8 mouse cellular contexts compared by ENCODE assay signal in genomic region chr3:90266901-90267775, GRCm38 (mm10). TPM values are rescaled to one million over a fixed set of nuclear protein-coding genes. Genes with fewer than 3 reads are reported as not detected.
A peak's percentile ranks its signal among the peaks of the same experiment; 100 is the strongest.
DNase-seq lines count a peak whose midpoint lies in the region; ATAC-seq and TF ChIP-seq lines count a peak whose summit lies in the region.

No protein-coding gene starts in this region.

- H3K4me1 ChIP-seq in heart, embryonic 10.5 days: peaks cover 30% of the 10 kb centered on the region
- H3K4me1 ChIP-seq in neural tube, embryonic 11.5 days (ENCODE audit: control insufficient read depth, insufficient read depth, low read length): peaks cover 7% of the 10 kb centered on the region
- H3K4me1 ChIP-seq in limb, embryonic 14.5 days (ENCODE audit: control insufficient read depth, insufficient read depth, low read length): 0 out of 2 replicates have a peak, but pooled peaks cover 6% of the 10 kb centered on the region

- ATAC-seq in neural tube, embryonic 11.5 days (ENCODE audit: insufficient read depth, low FRiP score, low TSS enrichment): no peak
- ATAC-seq in limb, embryonic 14.5 days (ENCODE audit: low FRiP score, low read depth): no peak

- H3K9ac ChIP-seq in neural tube, embryonic 11.5 days (ENCODE audit: low read length): no peak overlapping the region
- no peak overlapping the region for H3K9ac ChIP-seq in limb, embryonic 14.5 days (ENCODE audit: low read depth, low read length, severe bottlenecking)

- no peak for TF ChIP-seq POLR2A in limb, embryonic 14.5 days (IDR thresholded peaks at IDR 0.05; ENCODE audit: borderline replicate concordance, extremely low read depth, insufficient read depth, insufficient read length)

- H3K36me3 ChIP-seq in heart, embryonic 10.5 days: peaks cover 62% of the 10 kb centered on the region
- H3K36me3 ChIP-seq in neural tube, embryonic 11.5 days (ENCODE audit: control insufficient read depth, insufficient read depth, low read length): peaks cover 10% of the 10 kb centered on the region
- H3K36me3 ChIP-seq in limb, embryonic 14.5 days (ENCODE audit: control insufficient read depth, insufficient read depth, low read length): peaks cover 59% of the 10 kb centered on the region

- no peaks in the 10 kb centered on the region for H3K9me3 ChIP-seq in heart, embryonic 10.5 days
- no peaks in the 10 kb centered on the region for H3K9me3 ChIP-seq in neural tube, embryonic 11.5 days (ENCODE audit: control insufficient read depth, low read length)
- no peaks in the 10 kb centered on the region for H3K9me3 ChIP-seq in limb, embryonic 14.5 days (ENCODE audit: control insufficient read depth, low read length)

- H3K27me3 ChIP-seq in heart, embryonic 10.5 days (ENCODE audit: insufficient read depth, poor library complexity, severe bottlenecking): no peaks in the 10 kb centered on the region
- no peaks in the 10 kb centered on the region for H3K27me3 ChIP-seq in neural tube, embryonic 11.5 days (ENCODE audit: control insufficient read depth, insufficient read depth, low read length)
- no peaks in the 10 kb centered on the region for H3K27me3 ChIP-seq in limb, embryonic 14.5 days (ENCODE audit: control insufficient read depth, insufficient read depth, low read length)

- DNase-seq in heart, embryonic 10.5 days (ENCODE audit: low spot score): peak; percentile 69
- DNase-seq in heart, adult 18-20 months: no peak
- DNase-seq in neural tube, embryonic 11.5 days (ENCODE audit: low spot score): no peak
- DNase-seq in neural tube, embryonic 10.5 days (ENCODE audit: extremely low spot score, low spot score): no peak
- DNase-seq in limb, embryonic 14.5 days (ENCODE audit: low spot score): no peak
- DNase-seq in thymus, postnatal 14 days: peak; percentile 56
- no peak for DNase-seq in left cerebral cortex, adult 8-10 months (ENCODE audit: low spot score in 2 of 2)
- no peak for DNase-seq in retina, postnatal 1 day

- H3K4me3 ChIP-seq in heart, embryonic 10.5 days: peak overlapping the region; percentile 90
- H3K4me3 ChIP-seq in neural tube, embryonic 11.5 days (ENCODE audit: low read depth, low read length): no peak overlapping the region
- no peak overlapping the region for H3K4me3 ChIP-seq in limb, embryonic 14.5 days (replicated peaks; ENCODE audit: low read length)

- H3K4me2 ChIP-seq in neural tube, embryonic 11.5 days (ENCODE audit: low read depth): peak overlapping the region; percentile 6; the same call in 1 of the 2 replicates
- H3K4me2 ChIP-seq in limb, embryonic 14.5 days (replicated peaks; ENCODE audit: low read depth, low read length, severe bottlenecking): peak overlapping the region; percentile 68

- 89% methylated on average over 20 of the region's 20 CpGs for WGBS in heart, embryonic 10.5 days
- WGBS in neural tube, embryonic 11.5 days: 92% methylated on average over 20 of the region's 20 CpGs
- 94% methylated on average over 20 of the region's 20 CpGs for WGBS in limb, embryonic 14.5 days

- peak overlapping the region; percentile 99 for H3K27ac ChIP-seq in heart, embryonic 10.5 days
- H3K27ac ChIP-seq in neural tube, embryonic 11.5 days (ENCODE audit: low read depth, low read length): no peak overlapping the region
- H3K27ac ChIP-seq in limb, embryonic 14.5 days (replicated peaks; ENCODE audit: low read depth, low read length): no peak overlapping the region

RNA-seq across cellular contexts. Expression of gene Dennd4b, which starts 2.2 kb away (rescaled TPM):
- polyA plus RNA-seq in heart, embryonic 10.5 days (2016; fragmentation: Nextera tagmentation; extraction: Ambion mirVana): 4.6 and 7.0 TPM in 2 replicates
- 10 to 100 TPM; 33.6 to 37.5 TPM for total RNA-seq in heart, adult 18-20 months (2021)
- 4.7 and 6.2 TPM in 2 replicates for polyA plus RNA-seq in neural tube, embryonic 11.5 days (2014; fragmentation: Nextera tagmentation; extraction: Ambion mirVana)
- 21.3 and 25.7 TPM in 2 replicates for polyA plus RNA-seq in limb, embryonic 14.5 days (2012; rRNA removed)
- polyA plus RNA-seq in limb, embryonic 14.5 days (2014; fragmentation: Nextera tagmentation; extraction: Ambion mirVana): 3.6 and 6.4 TPM in 2 replicates
- total RNA-seq in left cerebral cortex, adult 8-10 months (2022): 10 to 100 TPM; 35.2 to 38.6 (median 37.1) TPM

RNA-seq across cellular contexts. Expression of gene Crtc2, which starts 13.2 kb away (rescaled TPM):
- 14.4 and 21.6 TPM in 2 replicates for polyA plus RNA-seq in heart, embryonic 10.5 days (2016; fragmentation: Nextera tagmentation; extraction: Ambion mirVana)
- total RNA-seq in heart, adult 18-20 months (2021): 10 to 100 TPM; 13.4 to 18.0 TPM
- polyA plus RNA-seq in neural tube, embryonic 11.5 days (2014; fragmentation: Nextera tagmentation; extraction: Ambion mirVana): 9.8 and 13.9 TPM in 2 replicates
- polyA plus RNA-seq in limb, embryonic 14.5 days (2012; rRNA removed): 71.8 and 109 TPM in 2 replicates
- 17.5 and 18.1 TPM in 2 replicates for polyA plus RNA-seq in limb, embryonic 14.5 days (2014; fragmentation: Nextera tagmentation; extraction: Ambion mirVana)
- total RNA-seq in left cerebral cortex, adult 8-10 months (2022): 10 to 100 TPM; 33.0 to 41.6 (median 35.8) TPM

RNA-seq across cellular contexts. Expression of gene Slc39a1, which starts 19.2 kb away (rescaled TPM):
- polyA plus RNA-seq in heart, embryonic 10.5 days (2016; fragmentation: Nextera tagmentation; extraction: Ambion mirVana): 51.3 and 79.6 TPM in 2 replicates
- 10 to 100 TPM; 62.0 to 65.5 TPM for total RNA-seq in heart, adult 18-20 months (2021)
- polyA plus RNA-seq in neural tube, embryonic 11.5 days (2014; fragmentation: Nextera tagmentation; extraction: Ambion mirVana): 50.6 and 51.4 TPM in 2 replicates
- 56.8 and 66.4 TPM in 2 replicates for polyA plus RNA-seq in limb, embryonic 14.5 days (2012; rRNA removed)
- polyA plus RNA-seq in limb, embryonic 14.5 days (2014; fragmentation: Nextera tagmentation; extraction: Ambion mirVana): 104 and 111 TPM in 2 replicates
- total RNA-seq in left cerebral cortex, adult 8-10 months (2022): 10 to 100 TPM; 43.0 to 52.8 (median 49.6) TPM

RNA-seq across cellular contexts. Expression of gene Creb3l4, which starts 23.8 kb away (rescaled TPM):
- 2.1 and 2.2 TPM in 2 replicates for polyA plus RNA-seq in heart, embryonic 10.5 days (2016; fragmentation: Nextera tagmentation; extraction: Ambion mirVana)
- total RNA-seq in heart, adult 18-20 months (2021): under 1 TPM in 1 of 2 experiments, not detected in 1; 0.41 TPM
- 3.4 and 4.0 TPM in 2 replicates for polyA plus RNA-seq in neural tube, embryonic 11.5 days (2014; fragmentation: Nextera tagmentation; extraction: Ambion mirVana)
- 6.3 and 6.4 TPM in 2 replicates for polyA plus RNA-seq in limb, embryonic 14.5 days (2012; rRNA removed)
- polyA plus RNA-seq in limb, embryonic 14.5 days (2014; fragmentation: Nextera tagmentation; extraction: Ambion mirVana): 6.7 and 10.0 TPM in 2 replicates
- under 1 TPM; 0.25 to 0.72 (median 0.52) TPM for total RNA-seq in left cerebral cortex, adult 8-10 months (2022)

RNA-seq across cellular contexts. Expression of gene Gatad2b, which starts 25.8 kb away (rescaled TPM):
- polyA plus RNA-seq in heart, embryonic 10.5 days (2016; fragmentation: Nextera tagmentation; extraction: Ambion mirVana): 10.6 and 11.8 TPM in 2 replicates
- total RNA-seq in heart, adult 18-20 months (2021): 10 to 100 TPM; 40.0 to 41.8 TPM
- 9.2 and 11.4 TPM in 2 replicates for polyA plus RNA-seq in neural tube, embryonic 11.5 days (2014; fragmentation: Nextera tagmentation; extraction: Ambion mirVana)
- polyA plus RNA-seq in limb, embryonic 14.5 days (2012; rRNA removed): 39.9 and 44.6 TPM in 2 replicates
- polyA plus RNA-seq in limb, embryonic 14.5 days (2014; fragmentation: Nextera tagmentation; extraction: Ambion mirVana): 16.8 and 17.6 TPM in 2 replicates
- 10 to 100 TPM; 90.4 to 99.8 (median 96.4) TPM for total RNA-seq in left cerebral cortex, adult 8-10 months (2022)

Comparison
In these comparisons a context has a peak if more than half of its experiments do, and no peak if none do; other contexts are left out.
1. DNase-seq: peak in heart, embryonic 10.5 days (single experiment) and thymus, postnatal 14 days (single experiment); none in heart, adult 18-20 months (0 of 2), neural tube, embryonic 11.5 days (single experiment), neural tube, embryonic 10.5 days (single experiment), limb, embryonic 14.5 days (single experiment), left cerebral cortex, adult 8-10 months (0 of 2) and retina, postnatal 1 day (single experiment).